17 mouse cellular contexts compared by ENCODE assay signal in the genomic region with DNA sequence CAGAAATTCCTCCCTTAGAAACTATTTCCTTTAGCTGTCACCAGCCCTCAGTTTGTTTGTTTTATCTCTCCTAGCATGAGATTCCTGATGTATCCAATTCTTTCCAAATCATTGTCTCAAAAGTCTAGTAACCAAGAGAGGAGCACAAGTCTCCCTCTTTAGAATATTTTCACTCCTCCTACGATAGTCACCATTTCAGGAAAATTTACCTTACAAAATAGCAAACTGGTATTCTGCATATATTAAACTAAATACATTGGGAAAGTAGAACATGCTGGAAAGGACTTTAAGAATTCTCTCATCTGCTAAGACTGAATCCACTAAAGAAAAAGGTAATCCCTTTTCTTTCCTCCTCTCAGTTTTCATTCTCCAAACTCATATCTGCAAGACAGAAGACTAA.
DNase-seq lines count a peak whose midpoint lies in the region; ATAC-seq lines count a peak whose summit lies in the region.
"Had no signal": no experiment of that assay in that cellular context is flagged by ENCODE, and none has a peak within 500 bp of the region (broad histone marks: within the 10 kb centered on the region; RNA-seq: fewer than 3 reads in every experiment).

No protein-coding gene starts in this region.

- ATAC-seq in frontal cortex, adult (ENCODE audit: low TSS enrichment): peak; percentile 93
- ATAC-seq: activated CD4-positive, CD25-positive, alpha-beta regulatory T cell, adult 4 months; CD4-positive, CD25-positive, alpha-beta regulatory T cell, adult 4 months; Patski had no signal

- DNase-seq in frontal cortex, adult 2 months (ENCODE audit: extremely low spot score in 1 of 2, low spot score in 1 of 2): no peak
- peak; percentile 18 for DNase-seq in telencephalon, adult 2 months (ENCODE audit: low read depth, low spot score)
- no peak for DNase-seq in lung, postnatal 14 days
- DNase-seq: adrenal gland, adult 2 months; adrenal gland, adult 8-10 months; adrenal gland, postnatal 10 days; adrenal gland, postnatal 14 days; adrenal gland, postnatal 25 days; adrenal gland, postnatal 36 days; B cell, adult 2 months; cerebellum, adult 11 months; cerebellum, adult 11-12 months; cerebellum, adult 18-20 months had no signal
